Mouse (Mus musculus) liver, postnatal 0 days (tissue): ENCODE data around the gene Hoxa7. TPM values are rescaled to one million over a fixed set of nuclear protein-coding genes. Genes with fewer than 3 reads are reported as not detected.

ENCODE experiments used
- ATAC-seq: fragments of 200-750 bp; cut with Nextera tagmentation; 2 replicates; pipeline ENCODE4 v1.8.0; 2017; ENCODE audit warnings: mild to moderate bottlenecking, moderate library complexity
- DNase-seq: peaks from one replicate; pipeline ENCODE4 v3.0.0-alpha.2; 2016
- H3K27ac ChIP-seq: fragments of 300-500 bp; sonication (generic); 2 replicates; pipeline ENCODE4 v1.5.1; 2014; ENCODE audit warnings: antibody characterized with exemption, moderate library complexity, mild to moderate bottlenecking, low read depth
- H3K27me3 ChIP-seq: fragments of 300-500 bp; sonication (generic); 2 replicates; pipeline ENCODE4 v1.6.1; 2014; ENCODE audit warnings: low read length, control low read depth, mixed read lengths; ENCODE audit not compliant: insufficient read depth
- H3K36me3 ChIP-seq: fragments of 300-500 bp; sonication (generic); replicated peaks from 2 replicates; pipeline ENCODE4 v1.6.1; 2014; ENCODE audit warnings: mild to moderate bottlenecking, control low read depth, low read length, moderate library complexity, mixed read lengths; ENCODE audit not compliant: insufficient read depth
- H3K4me1 ChIP-seq: fragments of 300-500 bp; sonication (generic); 2 replicates; pipeline ENCODE4 v1.6.1; 2014; ENCODE audit warnings: antibody characterized with exemption, mild to moderate bottlenecking, control low read depth; ENCODE audit not compliant: insufficient read depth
- H3K4me2 ChIP-seq: fragments of 300-500 bp; sonication (generic); 2 replicates; pipeline ENCODE4 v1.6.1; 2014; ENCODE audit warnings: low read depth, mild to moderate bottlenecking, low read length, moderate library complexity, mixed read lengths
- H3K4me3 ChIP-seq: fragments of 300-500 bp; sonication (generic); 2 replicates; pipeline ENCODE4 v1.5.1; 2014; ENCODE audit warnings: low read depth, low read length
- H3K9ac ChIP-seq: fragments of 300-500 bp; sonication (generic); replicated peaks from 2 replicates; pipeline ENCODE4 v1.6.1; 2014; ENCODE audit warnings: mild to moderate bottlenecking, moderate library complexity
- H3K9me3 ChIP-seq: fragments of 300-500 bp; sonication (generic); 2 replicates; pipeline ENCODE4 v1.6.1; 2016; ENCODE audit warnings: mild to moderate bottlenecking, control low read depth, low read length, mixed read lengths
- CTCF ChIP-seq: sonication (generic); IDR thresholded peaks from 2 replicates; pipeline ENCODE4 v1.5.1; 2016; ENCODE audit warnings: antibody characterized with exemption, low read depth
- EP300 ChIP-seq: IDR thresholded peaks from 2 replicates; pipeline ENCODE4 v1.6.1; 2016; ENCODE audit warnings: antibody characterized with exemption, low read depth, mild to moderate bottlenecking
- WGBS: fragments of 180-500 bp; shearing (Covaris S2); extraction: QIAGEN DNeasy Blood & Tissue Kit; methylation state at CpG from one replicate; pipeline ENCODE4 v1.1.7; 2014; ENCODE audit not compliant: insufficient replicate concordance; 5-methylcytosine and 5-hydroxymethylcytosine counted together
- polyA plus RNA-seq: library from polyadenylated mRNA; unstranded; fragments of >200 nt; fragmentation: Nextera tagmentation; extraction: Ambion mirVana; gene quantifications from 2 replicates; pipeline ENCODE4 v1.2.1, GENCODE M21; 2015

Hoxa7 gene
- polyA plus RNA-seq, 1 experiment from 2014 or later: 0.39 TPM

- 2% methylated on average over 68 of the region's 69 CpGs for WGBS
- TF ChIP-seq CTCF (no peak), EP300 (no peak)
- Histone ChIP-seq H3K4me1 (peaks cover 9% of the 10 kb centered on the region), H3K36me3 (no peaks in the 10 kb centered on the region), H3K27ac (no peak overlapping the region), H3K4me2 (peak overlapping the region; percentile 38), H3K9ac (no peak overlapping the region), H3K9me3 (no peaks in the 10 kb centered on the region), H3K4me3 (peak overlapping the region; percentile 13; the same call in 1 of the 2 replicates), H3K27me3 (peaks cover 99% of the 10 kb centered on the region)
- no peak for DNase-seq
- ATAC-seq: no peak
Observed at GRCm38 (mm10) chr6:52225612-52226568, 4.2 kb upstream of the Hoxa7 start.

GRCm38 (mm10) chr6:52224895-52225611, 3.4 kb upstream of the Hoxa7 start:
- H3K27ac ChIP-seq: no peak overlapping the region
- H3K36me3 ChIP-seq: no peaks in the 10 kb centered on the region
- ATAC-seq (no peak), DNase-seq (no peak)
- peak overlapping the region; percentile 38; the same call in 1 of the 2 replicates for H3K4me2 ChIP-seq
- H3K4me3 ChIP-seq: no peak overlapping the region
- H3K9ac ChIP-seq: no peak overlapping the region
- H3K4me1 ChIP-seq: peaks cover 9% of the 10 kb centered on the region
- peaks cover 99% of the 10 kb centered on the region for H3K27me3 ChIP-seq
- TF ChIP-seq CTCF: no peak
- no peak for TF ChIP-seq EP300
- WGBS: 3% methylated on average over 36 of the region's 36 CpGs
- no peaks in the 10 kb centered on the region for H3K9me3 ChIP-seq

GRCm38 (mm10) chr6:52223939-52224760, 2.5 kb upstream of the Hoxa7 start:
- no peak for TF ChIP-seq CTCF
- no peak for TF ChIP-seq EP300
- DNase-seq (no peak), ATAC-seq (no peak)
- H3K27ac ChIP-seq: no peak overlapping the region
- 0 out of 2 replicates have a peak overlapping the region, but pooled peaks have one; percentile 3 for H3K4me3 ChIP-seq
- H3K9ac ChIP-seq: no peak overlapping the region
- H3K4me2 ChIP-seq: no peak overlapping the region
- peaks cover 99% of the 10 kb centered on the region for H3K27me3 ChIP-seq
- WGBS: 7% methylated on average over 24 of the region's 24 CpGs
- no peaks in the 10 kb centered on the region for H3K9me3 ChIP-seq
- H3K36me3 ChIP-seq: no peaks in the 10 kb centered on the region
- peaks cover 9% of the 10 kb centered on the region for H3K4me1 ChIP-seq

- TF ChIP-seq CTCF: no peak
- TF ChIP-seq EP300: no peak
- Histone ChIP-seq H3K9ac (no peak overlapping the region), H3K9me3 (no peaks in the 10 kb centered on the region), H3K27me3 (peaks cover 100% of the 10 kb centered on the region), H3K4me2 (no peak overlapping the region), H3K4me1 (peaks cover 9% of the 10 kb centered on the region), H3K4me3 (no peak overlapping the region), H3K36me3 (no peaks in the 10 kb centered on the region), H3K27ac (no peak overlapping the region)
- ATAC-seq: no peak
- 24% methylated on average over 13 of the region's 13 CpGs for WGBS
- DNase-seq: no peak
Observed at GRCm38 (mm10) chr6:52222729-52223128, 1.1 kb upstream of the Hoxa7 start.

GRCm38 (mm10) chr6:52221993-52222685, 485 bp upstream of the Hoxa7 start:
- TF ChIP-seq EP300 (no peak), CTCF (no peak)
- Histone ChIP-seq H3K27ac (no peak overlapping the region), H3K4me3 (peak overlapping the region; percentile 58), H3K4me2 (peak overlapping the region; percentile 90), H3K9me3 (no peaks in the 10 kb centered on the region), H3K36me3 (no peaks in the 10 kb centered on the region), H3K9ac (no peak overlapping the region), H3K4me1 (peaks cover 12% of the 10 kb centered on the region), H3K27me3 (peaks cover 100% of the 10 kb centered on the region)
- ATAC-seq: 0 out of 2 replicates have a peak, but pooled peaks have one; percentile 3
- no peak for DNase-seq
- WGBS: 14% methylated on average over 21 of the region's 21 CpGs
